Mouse (Mus musculus) liver, embryonic 14.5 days (tissue): Measurements from ENCODE around the gene Kbtbd12. TPM values are rescaled to one million over a fixed set of nuclear protein-coding genes. Genes with fewer than 3 reads are reported as not detected.

ENCODE experiments used
- ATAC-seq: fragments of 200-750 bp; cut with Nextera tagmentation; 2 replicates; pipeline ENCODE4 v1.8.0; 2017; ENCODE audit warnings: moderate number of reproducible peaks, mild to moderate bottlenecking, moderate library complexity; ENCODE audit not compliant: insufficient read depth
- DNase-seq, 3 experiments: peaks; one replicate each; pipeline ENCODE4 v3.0.0-alpha.2; 2012 to 2013; ENCODE audit warnings: low read depth in 3 of 3, low spot score in 3 of 3
- H3K27ac ChIP-seq: fragments of 300-500 bp; sonication (generic); 2 replicates; pipeline ENCODE4 v1.5.1; 2014; ENCODE audit warnings: moderate library complexity, mild to moderate bottlenecking, control low read depth, inconsistent platforms
- H3K27me3 ChIP-seq: fragments of 300-500 bp; sonication (generic); 2 replicates; pipeline ENCODE4 v1.6.1; 2014; ENCODE audit warnings: mild to moderate bottlenecking, low read length, moderate library complexity; ENCODE audit not compliant: control insufficient read depth, insufficient read depth
- H3K36me3 ChIP-seq: fragments of 300-500 bp; sonication (generic); replicated peaks from 2 replicates; pipeline ENCODE4 v1.6.1; 2014; ENCODE audit warnings: low read depth; ENCODE audit not compliant: control insufficient read depth, insufficient read depth
- H3K4me1 ChIP-seq, 2 experiments: fragments of 200-500 bp in 1 of 2; fragments of 300-500 bp in 1 of 2; sonication (generic) in 1 of 2; replicated peaks; 2 replicates each; pipeline ENCODE4 v1.6.1; 2012 to 2014; ENCODE audit warnings: antibody characterized with exemption in 1 of 2, inconsistent platforms in 1 of 2, low read length in 1 of 2; ENCODE audit not compliant: control insufficient read depth in 2 of 2, insufficient read depth in 2 of 2
- H3K4me2 ChIP-seq: fragments of 300-500 bp; sonication (generic); 2 replicates; pipeline ENCODE4 v1.6.1; 2014; ENCODE audit warnings: low read depth, mild to moderate bottlenecking, control low read depth, moderate library complexity
- H3K4me3 ChIP-seq, 2 experiments: fragments of 200-500 bp in 1 of 2; fragments of 300-500 bp in 1 of 2; sonication (generic) in 1 of 2; 2 replicates each; pipeline ENCODE4 v1.5.1; 2012 to 2014; ENCODE audit warnings: low read depth in 2 of 2, low read length in 2 of 2, mild to moderate bottlenecking in 2 of 2, control low read depth in 1 of 2, inconsistent platforms in 1 of 2, moderate library complexity in 1 of 2; ENCODE audit not compliant: insufficient read depth in 1 of 2
- H3K9ac ChIP-seq: fragments of 300-500 bp; sonication (generic); replicated peaks from 2 replicates; pipeline ENCODE4 v1.6.1; 2014; ENCODE audit warnings: mild to moderate bottlenecking, control low read depth, moderate library complexity
- H3K9me3 ChIP-seq: fragments of 300-500 bp; sonication (generic); 2 replicates; pipeline ENCODE4 v1.6.1; 2016; ENCODE audit warnings: low read length, mixed read lengths; ENCODE audit not compliant: control insufficient read depth
- CTCF ChIP-seq: IDR thresholded peaks from 2 replicates; pipeline ENCODE4 v1.5.1; 2016; ENCODE audit warnings: antibody characterized with exemption, low read depth, control low read depth
- EP300 ChIP-seq: IDR thresholded peaks from 2 replicates; pipeline ENCODE4 v1.6.1; 2016; ENCODE audit warnings: antibody characterized with exemption, low read depth
- WGBS: fragments of 180-500 bp; shearing (Covaris S2); extraction: QIAGEN DNeasy Blood & Tissue Kit; methylation state at CpG from one replicate; pipeline ENCODE4 v1.1.7; 2014; ENCODE audit not compliant: insufficient replicate concordance; 5-methylcytosine and 5-hydroxymethylcytosine counted together
- polyA plus RNA-seq, 2 experiments: library from polyadenylated mRNA; depleted of rRNA in 1 of 2; stranded (reverse) in 1 of 2; unstranded in 1 of 2; fragments of >200 nt; fragmentation: Nextera tagmentation in 1 of 2; extraction: Ambion mirVana in 1 of 2; gene quantifications; 2 replicates each; pipeline versions ENCODE4 v1.2.1 to v1.2.3; 2012 to 2014

Gene Kbtbd12
- polyA plus RNA-seq, 2 experiments: 0.65 to 0.80 TPM

GRCm38 (mm10) chr6:88638917-88639316, 1.2 kb upstream of the Kbtbd12 start:
- no peak for TF ChIP-seq CTCF
- no peak for TF ChIP-seq EP300
- peak overlapping the region; percentile 39 for H3K27ac ChIP-seq
- no peak for DNase-seq
- peaks cover 47 to 58% of the 10 kb centered on the region in 2 experiments for H3K4me1 ChIP-seq
- no peak overlapping the region for H3K4me2 ChIP-seq
- no peak for ATAC-seq
- WGBS: 49% methylated on average over 1 of the region's 1 CpGs
- no peaks in the 10 kb centered on the region for H3K36me3 ChIP-seq
- H3K9ac ChIP-seq: no peak overlapping the region
- peaks cover 9% of the 10 kb centered on the region for H3K9me3 ChIP-seq
- H3K4me3 ChIP-seq: no peak overlapping the region
- H3K27me3 ChIP-seq: no peaks in the 10 kb centered on the region

GRCm38 (mm10) chr6:88635881-88636754, 1.6 kb downstream of the Kbtbd12 start:
- no peaks in the 10 kb centered on the region for H3K36me3 ChIP-seq
- H3K9me3 ChIP-seq: peaks cover 9% of the 10 kb centered on the region
- H3K4me1 ChIP-seq: peaks cover 62 to 73% of the 10 kb centered on the region in 2 experiments
- H3K27ac ChIP-seq: peak overlapping the region; percentile 94
- ATAC-seq: peak; percentile 83
- peak overlapping the region; percentile 10 to 39; a peak in 2 of 4 replicates for H3K4me3 ChIP-seq
- peak; percentile 94 for TF ChIP-seq EP300
- no peak for TF ChIP-seq CTCF
- H3K9ac ChIP-seq: peak overlapping the region; percentile 66
- H3K27me3 ChIP-seq: no peaks in the 10 kb centered on the region
- peak; percentile 72 to 80 (median 79) for DNase-seq
- 57% methylated on average over 6 of the region's 6 CpGs for WGBS
- peak overlapping the region; percentile 75 for H3K4me2 ChIP-seq

DNA sequence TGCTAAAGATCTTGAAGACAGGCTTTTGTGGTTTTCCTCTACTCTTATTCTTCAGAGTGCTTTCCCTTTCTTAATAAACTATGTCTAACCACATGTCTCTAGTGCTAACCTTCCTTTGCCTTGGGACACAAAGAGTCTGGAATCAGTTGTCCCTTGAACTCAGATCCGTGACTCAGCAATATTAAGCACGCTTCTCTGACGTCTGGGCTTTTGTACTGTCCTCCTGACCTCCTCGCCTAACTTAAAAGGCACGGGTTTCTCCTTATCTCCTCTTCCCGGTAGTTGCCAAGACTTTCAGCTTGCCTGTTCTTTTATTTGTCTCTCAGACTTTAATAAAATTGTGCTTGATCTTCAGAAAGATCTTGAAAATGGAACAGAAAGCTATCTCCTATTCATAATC, 6.5 kb downstream of the Kbtbd12 start:
- Histone ChIP-seq H3K4me1 (peaks cover 44 to 54% of the 10 kb centered on the region in 2 experiments), H3K9ac (peak overlapping the region; percentile 2; the same call in 1 of the 2 replicates), H3K4me3 (no peak overlapping the region), H3K27ac (no peak overlapping the region; the same call in 1 of the 2 replicates), H3K36me3 (no peaks in the 10 kb centered on the region), H3K4me2 (no peak overlapping the region), H3K9me3 (peaks cover 3% of the 10 kb centered on the region), H3K27me3 (no peaks in the 10 kb centered on the region)
- WGBS: 16% methylated on average over 6 of the region's 6 CpGs
- DNase-seq (peak; percentile 28 to 59 (median 42)), ATAC-seq (no peak)
- no peak for TF ChIP-seq EP300
- no peak for TF ChIP-seq CTCF

GRCm38 (mm10) chr6:88630560-88630959, 7.2 kb downstream of the Kbtbd12 start:
- peaks cover 37 to 48% of the 10 kb centered on the region in 2 experiments for H3K4me1 ChIP-seq

DNA sequence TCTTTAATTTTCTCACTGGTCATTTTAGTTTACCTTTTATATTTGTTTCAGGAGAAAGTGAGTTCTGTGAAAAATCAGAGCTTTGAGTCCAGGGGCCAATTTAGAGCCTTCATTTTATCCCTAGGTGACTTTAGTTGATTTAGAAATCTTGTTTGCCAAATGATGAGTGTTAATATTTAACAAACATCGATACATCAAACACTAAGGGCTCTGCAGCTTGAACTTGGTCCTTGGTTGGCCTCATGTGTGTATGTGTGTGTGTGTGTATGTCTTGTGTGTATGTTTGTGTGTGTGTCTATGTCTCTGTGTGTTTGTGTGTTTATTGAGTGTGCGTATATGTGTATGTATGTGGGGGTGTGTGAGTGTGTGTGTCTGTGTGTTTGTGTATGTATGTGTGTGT, 7.9 kb downstream of the Kbtbd12 start:
- no peak for TF ChIP-seq EP300
- Histone ChIP-seq H3K9ac (no peak overlapping the region), H3K27ac (no peak overlapping the region), H3K4me1 (peaks cover 29 to 42% of the 10 kb centered on the region in 2 experiments), H3K4me2 (no peak overlapping the region), H3K4me3 (no peak overlapping the region), H3K36me3 (no peaks in the 10 kb centered on the region), H3K9me3 (no peaks in the 10 kb centered on the region), H3K27me3 (no peaks in the 10 kb centered on the region)
- 77% methylated on average over 2 of the region's 2 CpGs for WGBS
- ATAC-seq (no peak), DNase-seq (no peak)

More at GRCm38 (mm10) chr6:88630560-88630959, 7.2 kb downstream of the Kbtbd12 start:
- TF ChIP-seq CTCF: no peak
- TF ChIP-seq EP300: no peak
- Histone ChIP-seq H3K9me3 (peaks cover 3% of the 10 kb centered on the region), H3K27me3 (no peaks in the 10 kb centered on the region), H3K27ac (no peak overlapping the region), H3K4me2 (no peak overlapping the region), H3K4me3 (no peak overlapping the region), H3K36me3 (no peaks in the 10 kb centered on the region), H3K9ac (no peak overlapping the region)
- 47% methylated on average over 5 of the region's 5 CpGs for WGBS
- DNase-seq (no peak), ATAC-seq (no peak)
